Mouse (Mus musculus): ENCODE results near the gene Fam45a.

The Fam45a gene

DNA sequence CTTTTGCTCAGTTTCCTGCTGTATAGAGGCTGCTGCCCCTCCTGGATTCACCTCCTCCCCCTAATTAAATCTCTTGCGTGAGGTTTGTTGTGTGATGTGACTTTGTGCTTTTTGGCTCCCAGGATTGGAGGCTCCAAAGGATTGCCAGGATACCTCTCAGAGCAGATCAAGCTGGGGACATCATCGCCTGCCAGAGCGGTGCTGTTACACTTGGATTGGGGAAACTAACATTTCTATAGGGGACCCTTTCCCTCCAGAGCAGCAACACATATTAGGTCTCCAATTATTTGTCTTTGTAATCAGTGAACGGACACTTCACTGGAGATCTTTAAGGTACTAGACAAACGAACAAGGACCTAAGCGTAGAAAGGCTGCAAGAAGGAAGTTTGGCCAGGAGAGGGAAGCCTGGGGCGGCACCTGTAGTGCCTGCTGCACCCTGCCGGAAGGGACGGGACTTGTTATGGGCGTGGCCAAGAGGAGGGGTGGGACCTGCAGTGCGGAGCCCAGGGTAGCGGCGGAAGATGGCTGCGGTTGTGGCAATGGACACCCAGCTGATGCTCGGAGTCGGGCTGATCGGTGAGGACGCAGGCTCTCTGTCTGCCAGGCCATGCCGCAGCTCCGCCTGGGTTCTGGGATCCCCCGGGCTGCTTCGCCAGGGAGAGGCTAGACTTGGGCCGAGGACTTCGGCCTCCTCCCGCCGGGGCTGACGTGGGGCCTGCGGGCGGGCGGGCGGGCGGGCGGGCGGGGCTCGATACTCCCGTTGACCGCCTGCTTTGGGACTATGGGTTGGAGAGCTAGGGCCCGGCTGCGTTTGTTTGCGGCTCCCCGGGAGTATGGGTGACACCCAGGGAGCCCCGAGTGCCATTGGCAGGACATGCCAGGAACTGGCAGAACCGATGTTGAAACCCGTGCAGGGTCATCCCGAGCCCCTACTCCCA, at the start of gene Fam45a:
TSS of gene Fam45a (plus strand) at position 488 of the 938 bp plus-strand sequence.
- DNase-seq (ENCODE audit: low spot score): peak; percentile 89

DNA sequence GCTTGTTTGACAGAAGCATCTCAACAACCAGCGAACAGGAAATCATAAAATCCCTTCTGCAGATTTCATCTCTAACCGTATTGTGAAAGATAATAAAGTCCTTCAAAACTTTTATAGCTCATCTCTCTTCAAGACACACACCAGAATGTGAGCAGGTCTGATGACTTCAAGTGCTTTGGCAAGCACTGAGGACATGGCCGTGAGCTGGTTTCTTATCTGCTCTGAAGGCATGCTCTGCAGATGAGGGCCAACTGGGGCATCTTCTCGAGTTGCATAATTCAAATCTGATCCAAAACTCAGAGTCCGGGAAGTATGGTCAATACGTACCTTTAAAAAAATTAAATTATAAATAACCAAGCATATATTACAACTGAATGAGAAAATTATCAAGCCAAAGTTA, 38.0 kb upstream of the Fam45a start:
- no peak for DNase-seq (ENCODE audit: low spot score)

DNA sequence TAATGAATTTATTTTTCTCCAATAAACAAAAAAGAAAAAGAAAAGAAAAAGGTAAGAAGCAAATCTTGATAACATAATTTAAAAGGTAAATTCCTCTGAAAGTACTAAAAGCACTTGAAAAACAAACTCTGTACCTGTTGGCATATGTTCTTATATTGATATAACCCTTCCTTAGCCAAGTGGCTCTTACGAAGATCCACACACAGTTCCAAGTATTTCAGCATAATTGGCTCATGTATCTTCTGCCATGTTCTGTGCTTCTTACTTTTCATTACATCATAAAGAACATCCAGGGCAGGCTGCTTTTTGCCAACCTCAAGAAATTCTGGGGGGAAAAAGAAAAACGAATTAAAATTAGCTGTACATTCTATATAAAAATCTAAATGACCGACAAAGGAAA, 29.4 kb upstream of the Fam45a start:
- DNase-seq (ENCODE audit: low spot score): no peak

DNA sequence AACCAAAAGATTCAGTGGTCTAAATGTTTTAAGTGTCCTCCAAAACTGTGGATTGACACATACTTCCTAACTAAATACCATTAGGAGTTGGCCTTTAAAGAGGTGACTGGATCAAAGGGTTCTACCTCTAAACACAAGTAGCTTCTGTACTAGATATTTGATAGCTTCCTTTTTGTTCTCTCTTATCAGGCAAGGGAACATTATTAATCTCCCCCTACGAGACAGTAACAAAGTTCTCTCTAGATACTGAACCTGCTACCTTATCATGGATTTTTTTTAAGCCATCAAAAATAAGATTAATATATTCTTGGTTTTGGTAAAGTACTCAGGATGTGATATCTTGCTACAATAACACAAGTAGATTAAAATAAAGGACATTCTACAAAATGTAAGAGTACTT, 26.7 kb upstream of the Fam45a start:
- no peak for DNase-seq (ENCODE audit: low spot score)

DNA sequence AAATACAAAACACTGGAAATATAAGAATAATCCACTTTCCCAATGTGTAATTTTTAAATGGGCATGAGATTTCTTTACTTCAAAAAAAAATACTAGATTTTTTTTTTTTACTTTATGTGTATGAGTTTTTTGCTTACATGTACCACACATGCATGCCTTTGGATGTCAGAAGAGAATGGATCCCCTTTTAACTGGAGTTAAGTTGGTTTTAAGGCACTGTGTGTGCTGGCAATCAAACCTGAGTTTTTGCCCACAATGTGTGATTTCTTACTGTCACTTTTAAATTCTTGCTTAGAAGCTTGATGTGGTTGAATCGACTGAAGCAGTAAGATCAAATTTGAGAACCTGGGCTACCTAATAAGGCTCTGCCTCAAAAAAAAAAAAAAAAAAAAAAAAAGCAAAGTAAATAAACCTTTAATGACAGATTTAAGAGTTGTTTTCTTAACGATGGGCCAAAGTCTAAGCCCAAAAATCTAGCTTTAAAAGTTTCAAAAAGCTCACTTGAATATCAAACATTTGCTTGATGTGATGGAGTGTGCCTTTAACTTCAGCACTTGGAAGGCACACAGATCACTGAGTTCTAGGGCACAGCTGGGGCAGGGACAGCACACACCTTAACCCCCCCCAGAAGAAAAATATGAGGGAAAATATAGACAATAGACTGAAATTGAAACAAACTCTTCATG, 23.8 kb upstream of the Fam45a start:
- DNase-seq (ENCODE audit: low spot score): no peak

DNA sequence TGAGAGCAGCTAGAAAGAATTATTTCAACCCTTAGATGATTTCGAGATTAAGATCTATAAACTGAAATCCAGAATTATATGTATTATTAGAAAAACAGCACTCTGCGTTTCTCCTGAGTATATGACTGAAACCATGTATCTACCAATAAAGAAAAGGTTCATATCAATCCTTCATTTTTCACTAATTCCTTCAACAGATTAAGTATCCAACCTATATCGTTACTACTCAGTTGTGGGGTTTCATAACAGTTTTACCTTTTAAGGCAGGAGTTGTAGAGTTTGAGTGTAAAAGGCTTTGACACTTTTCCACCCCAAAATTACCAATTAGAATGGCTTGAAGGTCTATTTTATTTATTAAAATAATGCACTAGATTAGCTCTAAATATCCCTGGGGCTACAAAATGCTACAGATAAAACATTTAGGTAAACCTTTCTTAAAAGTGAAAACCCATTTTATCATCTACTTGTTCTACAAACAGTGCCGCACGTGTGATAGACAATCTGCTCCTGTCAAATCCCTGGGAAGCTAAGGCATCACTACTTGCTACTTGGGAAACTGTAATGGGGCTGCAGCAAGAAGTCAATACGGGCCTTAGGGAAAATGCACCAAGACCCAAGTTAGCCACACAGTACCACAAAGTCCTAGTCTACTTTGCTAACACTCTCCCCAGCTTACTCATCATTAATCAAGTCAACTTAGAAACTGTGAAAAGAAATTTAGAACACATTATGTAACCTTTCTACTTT, 23.0 kb upstream of the Fam45a start:
- DNase-seq (ENCODE audit: low spot score): no peak

DNA sequence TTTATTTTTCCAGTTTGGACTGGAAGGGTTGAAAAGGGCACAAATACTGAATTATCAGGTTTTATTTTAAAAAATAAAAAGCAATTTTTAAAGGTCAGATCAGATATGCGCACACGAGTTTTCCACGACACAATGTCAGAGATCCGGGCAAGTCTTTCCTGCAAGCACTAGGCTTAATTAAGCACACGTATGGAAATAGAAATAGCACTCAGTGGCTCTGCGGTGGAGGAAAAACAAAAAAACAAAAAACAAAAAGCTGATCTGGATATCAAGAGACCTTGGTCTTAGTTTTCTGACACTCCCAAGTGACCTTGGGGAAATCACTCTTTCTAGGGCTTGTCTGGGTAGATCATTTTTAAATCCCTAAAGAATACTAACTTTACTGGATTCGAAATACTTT, 21.9 kb upstream of the Fam45a start:
- no peak for DNase-seq (ENCODE audit: low spot score)

DNA sequence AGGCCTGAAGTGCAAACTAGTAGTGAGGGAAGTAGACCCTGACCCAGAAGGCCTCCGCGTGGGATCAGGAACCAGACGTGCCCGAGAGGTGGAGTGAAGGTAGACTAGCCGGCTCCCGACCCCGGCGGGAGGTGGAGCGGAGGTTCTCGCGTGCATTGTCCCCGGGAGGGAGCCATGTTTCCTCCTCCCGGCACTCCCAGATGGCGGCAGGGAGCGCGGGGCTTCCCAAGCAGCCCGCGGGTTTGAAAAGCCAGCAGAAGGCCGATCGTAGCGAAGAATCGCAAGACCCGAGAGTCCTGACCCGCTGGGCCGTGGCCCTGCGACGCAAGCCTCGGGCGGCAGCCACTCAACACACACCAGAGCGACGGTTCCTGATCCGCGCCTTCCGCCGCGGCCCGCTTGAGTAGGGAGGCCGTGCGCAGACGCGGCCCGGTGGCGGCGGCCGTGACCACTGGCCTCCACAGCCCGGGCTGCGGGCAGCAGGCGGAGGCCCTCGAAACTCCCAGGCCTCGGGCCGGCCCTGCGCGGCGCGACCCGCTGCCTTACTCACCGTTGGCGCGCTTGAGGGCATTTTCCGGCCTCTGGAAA, 21.4 kb upstream of the Fam45a start:
- peak; percentile 54 for DNase-seq (ENCODE audit: low spot score)

DNA sequence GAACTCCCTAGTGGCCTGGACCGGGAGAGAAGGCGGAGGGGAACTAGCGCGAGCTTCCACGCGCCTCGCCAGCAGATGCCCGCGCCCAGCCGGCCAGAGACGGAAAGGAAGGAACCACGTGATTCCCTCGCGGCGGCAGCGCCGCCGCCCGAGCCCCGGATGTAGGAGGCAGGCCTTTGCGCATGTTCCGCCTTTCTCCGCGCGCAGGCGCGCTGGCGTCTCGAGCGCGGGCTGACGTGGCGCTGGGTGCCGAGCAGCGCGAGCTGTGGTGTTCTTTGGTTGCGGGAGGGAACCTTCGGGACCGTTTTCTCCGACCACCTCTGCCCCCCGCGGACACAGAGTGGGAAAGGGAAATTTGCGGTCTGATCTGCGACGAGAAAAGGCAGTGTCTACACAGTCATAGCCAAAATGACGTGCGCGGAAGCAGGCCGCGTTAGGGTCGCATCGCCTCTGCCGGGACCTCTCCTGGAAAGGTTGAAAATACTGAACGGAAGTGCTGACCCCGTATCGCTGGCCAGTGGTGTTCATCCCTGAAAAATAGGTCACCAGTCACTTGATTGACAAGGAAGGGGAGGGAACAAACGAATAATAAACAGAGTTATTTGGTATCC, 20.7 kb upstream of the Fam45a start, which contains the start of gene Eif3a:
TSS of gene Eif3a (minus strand) at position 108 of the 611 bp plus-strand sequence.
- DNase-seq (ENCODE audit: low spot score): peak; percentile 92

DNA sequence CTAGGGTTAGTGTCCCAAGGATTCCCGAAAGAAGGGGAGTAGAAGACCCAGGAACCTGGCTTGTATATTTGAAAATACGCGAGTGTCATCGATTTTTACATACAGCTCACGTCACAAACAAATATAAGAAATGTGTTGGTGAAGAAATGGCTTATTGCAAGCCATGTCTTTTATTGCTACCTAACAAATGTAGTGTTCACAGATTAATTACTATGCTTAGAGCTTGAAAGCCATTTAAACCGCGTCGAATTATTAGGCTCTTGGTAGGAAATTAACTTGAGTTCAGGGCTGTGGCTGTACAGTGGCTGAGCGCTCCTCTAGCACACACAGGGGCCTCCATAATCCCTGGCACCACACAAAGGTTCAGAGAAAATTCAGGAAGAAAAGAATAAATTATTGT, 20.2 kb upstream of the Fam45a start:
- DNase-seq (ENCODE audit: low spot score): no peak

DNA sequence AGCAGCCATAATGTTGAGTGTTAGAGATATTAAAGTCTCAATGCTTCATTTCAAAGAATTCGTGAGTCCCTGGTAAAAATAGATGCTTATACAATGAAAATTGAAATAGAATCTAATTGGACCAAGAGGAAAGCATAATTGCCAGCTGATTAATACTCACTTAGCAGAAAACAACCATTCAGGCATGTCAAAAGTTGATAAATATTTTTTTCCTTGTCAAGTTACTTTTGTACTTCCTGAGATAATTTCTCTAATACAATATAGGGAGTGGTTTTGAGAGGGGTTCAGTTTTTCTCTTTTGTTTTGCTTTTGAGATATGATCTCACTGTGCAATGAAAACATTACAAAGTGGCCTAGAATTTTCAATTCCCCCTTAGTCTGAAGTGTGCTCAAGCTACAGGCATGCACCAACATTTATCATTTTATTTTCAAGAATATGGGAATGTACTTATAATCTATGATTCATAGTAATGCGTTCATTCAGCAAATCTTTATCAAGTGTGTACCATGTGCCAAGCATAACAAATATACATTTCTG, 18.1 kb upstream of the Fam45a start:
- DNase-seq (ENCODE audit: low spot score): no peak

DNA sequence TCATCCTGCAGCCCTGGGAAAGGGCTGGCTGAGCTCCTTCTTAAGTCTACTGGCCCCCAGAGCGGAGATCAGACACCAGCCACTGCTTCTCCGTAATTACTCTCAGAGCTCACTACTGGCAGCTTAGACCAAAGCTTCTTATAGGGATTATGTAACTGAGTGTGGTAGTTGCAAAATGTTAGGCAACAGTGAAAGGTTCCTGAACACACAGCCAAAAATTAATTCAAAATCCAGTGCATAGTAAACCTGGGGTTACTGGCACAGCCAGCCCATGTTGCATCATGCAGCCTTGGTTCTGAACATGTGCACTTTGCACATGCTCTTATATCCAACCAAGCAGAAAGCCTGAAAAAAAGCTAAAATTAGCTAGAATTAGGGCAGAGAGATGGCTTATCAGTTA, 16.1 kb upstream of the Fam45a start:
- DNase-seq (ENCODE audit: low spot score): no peak

DNA sequence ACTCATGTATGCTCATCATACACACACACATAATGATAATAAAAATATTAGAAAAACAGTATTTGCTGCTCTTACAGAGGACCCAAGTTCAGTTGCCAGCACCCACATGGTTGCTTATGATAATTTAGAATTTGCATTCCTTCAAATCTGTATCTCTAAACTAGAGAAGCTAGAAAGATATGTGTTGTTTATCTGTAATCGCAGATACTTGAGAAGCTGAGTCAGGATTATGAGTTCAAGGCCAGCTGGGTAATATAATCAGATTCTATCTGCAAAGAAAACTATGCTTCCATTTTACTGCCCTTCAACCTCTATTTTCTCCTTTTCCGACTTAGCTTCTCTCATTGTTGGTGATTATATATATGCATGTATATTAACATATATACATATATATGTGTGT, 14.0 kb upstream of the Fam45a start:
- DNase-seq (ENCODE audit: low spot score): no peak

DNA sequence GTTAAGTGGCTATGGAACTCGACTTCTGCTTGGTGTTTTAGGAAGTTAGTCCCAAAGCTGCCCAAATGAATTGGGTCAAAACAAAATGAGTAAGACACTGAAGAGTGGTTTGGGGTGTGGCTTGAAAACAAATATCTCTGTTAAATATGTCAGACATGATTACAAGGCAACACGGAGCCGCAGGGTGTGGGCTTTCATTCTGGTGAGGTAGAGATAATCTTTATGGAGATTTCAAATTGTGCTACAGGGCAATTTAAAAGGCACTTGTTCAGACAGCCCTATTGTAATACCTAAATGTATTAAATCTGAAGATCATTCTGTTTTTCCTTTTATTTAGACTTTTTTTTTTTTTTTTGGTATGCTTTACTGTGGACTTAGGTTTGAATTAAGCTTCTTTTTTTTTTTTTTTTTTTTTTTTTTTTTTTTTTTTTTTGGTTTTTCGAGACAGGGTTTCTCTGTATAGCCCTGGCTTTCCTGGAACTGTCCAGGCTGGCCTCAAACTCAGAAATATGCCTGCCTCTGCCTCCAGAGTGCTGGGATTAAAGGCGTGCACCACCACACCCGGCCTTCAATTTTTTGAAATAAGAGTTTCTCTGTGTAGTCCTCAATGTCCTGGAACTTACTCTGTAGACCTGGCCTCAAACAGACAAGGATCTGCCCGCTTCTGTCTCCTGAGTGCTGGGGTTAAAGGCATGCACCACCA, 11.4 kb upstream of the Fam45a start:
- no peak for DNase-seq (ENCODE audit: low spot score)

DNA sequence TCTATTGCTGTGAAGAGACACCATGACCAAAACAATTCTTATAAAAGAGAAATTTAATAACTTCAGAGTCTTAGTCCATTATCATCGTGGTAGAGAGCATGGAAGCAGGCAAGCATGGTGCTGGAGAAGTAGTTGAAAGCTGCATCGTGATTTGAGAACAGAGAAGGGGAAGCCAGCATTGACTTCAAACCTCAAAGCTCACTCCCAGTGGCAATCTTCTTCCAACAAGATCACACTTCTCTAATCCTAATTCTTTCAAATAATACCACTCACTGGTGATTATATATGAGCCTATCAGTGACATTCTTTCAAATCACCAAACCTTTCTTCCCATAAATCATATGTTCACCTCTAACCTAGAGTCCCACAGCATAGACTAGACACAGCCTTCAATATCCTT, 6.5 kb upstream of the Fam45a start:
- no peak for DNase-seq (ENCODE audit: low spot score)

DNA sequence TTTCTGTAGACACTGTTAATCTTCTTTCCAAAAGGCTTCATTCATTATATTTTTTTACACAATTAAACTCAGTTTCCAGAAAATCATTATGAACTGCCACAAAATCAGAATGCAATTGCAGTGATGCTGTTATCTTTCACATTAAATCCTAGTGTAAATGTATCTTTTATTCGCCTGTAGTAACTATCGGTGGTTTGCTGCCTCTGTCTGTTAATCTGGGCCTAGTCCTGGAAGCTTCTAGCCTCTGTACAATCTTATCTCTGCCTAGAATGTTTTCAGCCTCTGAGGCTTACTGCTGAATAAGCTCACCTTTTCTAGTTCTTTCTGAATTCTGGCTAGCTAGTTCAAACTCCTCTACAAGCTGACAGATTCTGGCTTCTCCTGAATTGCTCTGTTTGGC, 1.5 kb upstream of the Fam45a start:
- no peak for DNase-seq (ENCODE audit: low spot score)

DNA sequence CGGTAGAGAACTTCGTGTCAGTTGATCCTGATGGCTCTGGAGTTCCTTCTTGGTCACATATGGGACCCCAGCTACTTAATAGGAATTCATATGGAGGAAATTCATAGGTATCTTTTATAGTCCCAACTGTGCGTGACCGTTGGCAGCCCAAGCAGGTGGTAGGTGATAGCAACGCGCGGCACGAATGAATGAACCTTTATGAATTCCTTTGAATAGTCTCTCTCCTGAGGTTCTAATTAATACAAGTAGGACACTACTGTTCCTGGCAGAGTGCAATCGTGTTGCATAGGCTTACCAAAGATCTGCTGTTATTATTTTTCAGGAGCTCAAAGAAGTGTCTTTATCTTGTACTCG, 628 bp downstream of the Fam45a start:
- no peak for DNase-seq (ENCODE audit: low spot score)

DNA sequence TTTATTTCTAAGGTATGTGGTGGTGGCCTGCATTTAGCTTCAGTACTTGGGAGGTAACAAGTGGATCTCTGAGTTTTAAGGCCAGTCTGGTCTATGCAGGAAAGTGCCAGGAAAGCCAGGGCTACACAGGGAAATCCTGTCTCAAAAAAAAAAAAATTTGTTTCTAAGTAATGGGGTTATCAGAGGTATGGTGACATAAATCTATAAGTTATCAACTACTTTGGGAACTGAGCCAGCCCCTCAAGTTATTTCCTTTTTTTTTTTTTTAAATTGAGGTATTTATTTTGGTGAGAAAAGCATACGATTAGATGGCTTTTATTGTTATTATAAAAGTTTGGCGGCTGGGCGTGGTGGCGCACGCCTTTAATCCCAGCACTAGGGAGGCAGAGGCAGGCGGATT, 1.7 kb downstream of the Fam45a start:
- no peak for DNase-seq (ENCODE audit: low spot score)

DNA sequence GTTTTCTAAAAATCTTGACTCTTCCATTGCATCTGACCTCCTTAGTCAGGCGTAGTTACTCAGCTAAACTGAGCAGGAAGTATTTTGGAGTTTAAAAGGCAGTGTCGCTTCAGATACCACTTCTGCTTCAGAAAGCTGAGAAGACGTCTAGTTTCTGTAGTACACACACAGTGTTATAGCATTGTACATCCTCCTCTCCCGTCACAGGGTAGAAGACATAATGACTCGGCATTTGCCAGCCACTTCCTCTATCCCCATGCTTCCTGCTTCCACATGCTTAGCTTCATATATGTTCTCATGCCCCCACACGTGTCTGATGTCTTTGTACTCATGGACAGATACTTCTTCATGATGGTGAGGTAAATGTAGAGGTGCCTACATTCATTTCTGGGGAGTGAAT, 7.3 kb downstream of the Fam45a start:
- no peak for DNase-seq (ENCODE audit: low spot score)

DNA sequence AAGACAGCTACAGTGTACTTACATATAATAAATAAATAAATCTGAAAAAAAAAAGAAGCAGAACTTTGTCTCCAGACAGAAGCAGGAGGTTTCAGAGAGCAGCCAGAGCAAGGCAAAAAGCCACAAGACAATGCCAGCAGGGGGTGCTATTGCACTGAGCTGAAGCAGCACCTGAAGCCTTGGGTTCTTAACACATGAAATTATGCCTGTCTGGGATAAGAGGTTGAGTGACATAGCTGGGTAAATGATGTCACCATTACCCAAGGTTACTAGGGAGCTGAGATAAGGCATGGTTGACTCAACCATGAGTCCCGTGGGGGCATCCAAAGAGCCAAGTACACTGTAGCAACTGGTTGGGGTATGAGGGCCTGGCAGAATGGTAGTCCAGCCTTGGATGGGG, 26.4 kb downstream of the Fam45a start:
- peak; percentile 69 for DNase-seq (ENCODE audit: low spot score)

DNA sequence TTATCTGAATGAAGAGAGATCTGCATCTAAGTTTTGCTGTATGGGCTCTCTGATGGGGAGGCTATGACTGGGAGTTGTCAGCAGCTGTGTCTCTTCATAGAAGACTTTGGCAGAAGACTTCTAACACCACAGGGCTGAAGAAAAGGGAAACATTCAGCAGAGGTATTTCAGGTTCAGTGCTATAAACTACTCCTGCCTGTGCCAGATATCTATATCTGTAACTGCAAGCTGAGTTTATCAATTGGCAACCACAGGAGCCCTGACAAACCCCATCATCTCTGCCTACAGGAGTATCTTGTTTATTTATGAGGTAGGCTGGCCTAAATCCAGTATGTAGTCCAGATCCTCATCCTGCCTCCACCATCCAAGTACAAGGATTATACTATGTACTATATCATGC, 31.9 kb downstream of the Fam45a start:
- DNase-seq (ENCODE audit: low spot score): peak; percentile 2

Data from spleen, adult 12 weeks (tissue).